ENCODE assay signal across 8 mouse cellular contexts in the genomic region with DNA sequence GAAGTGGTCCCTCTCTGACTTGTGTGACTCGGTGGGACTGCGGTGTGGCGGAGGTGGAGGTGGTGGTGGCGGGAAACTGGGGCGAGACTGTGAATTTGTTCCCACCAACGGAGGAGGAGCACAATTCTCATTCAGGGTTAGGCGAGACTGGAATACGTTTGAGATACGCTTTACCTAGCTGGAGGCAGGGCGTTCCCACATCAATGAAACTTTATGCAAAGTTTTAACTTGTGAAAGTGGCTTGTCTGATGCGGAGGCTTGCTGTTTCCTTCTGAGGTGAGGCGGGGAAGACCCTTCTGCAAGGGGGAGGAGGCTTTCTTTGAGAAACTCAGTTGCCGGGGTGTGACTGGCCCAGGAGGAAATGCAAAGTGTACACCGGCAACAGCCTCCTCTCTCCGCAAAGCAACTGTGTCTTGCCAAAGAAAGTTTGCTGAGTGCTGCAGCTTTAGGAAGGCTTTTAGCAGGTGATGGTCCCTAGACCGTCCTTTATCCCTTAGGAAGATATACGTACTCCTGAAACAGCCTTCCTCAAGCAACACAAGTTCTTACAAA. TPM values are rescaled to one million over a fixed set of nuclear protein-coding genes. Genes with fewer than 3 reads are reported as not detected.
A peak's percentile ranks its signal among the peaks of the same experiment; 100 is the strongest.
DNase-seq lines count a peak whose midpoint lies in the region; ATAC-seq and TF ChIP-seq lines count a peak whose summit lies in the region.

No protein-coding gene starts in this region.

- H3K4me3 ChIP-seq in kidney, postnatal 0 days (replicated peaks; ENCODE audit: low read depth, low read length), result peak overlapping the region; percentile 78
- peak overlapping the region; percentile 79 for H3K4me3 ChIP-seq in forebrain, embryonic 13.5 days
- peak overlapping the region; percentile 77 for H3K4me3 ChIP-seq in limb, embryonic 12.5 days (replicated peaks)

- no peaks in the 10 kb centered on the region for H3K27me3 ChIP-seq in kidney, postnatal 0 days (ENCODE audit: insufficient read depth, low read length)
- no peaks in the 10 kb centered on the region for H3K27me3 ChIP-seq in Patski
- no peaks in the 10 kb centered on the region for H3K27me3 ChIP-seq in forebrain, embryonic 13.5 days
- H3K27me3 ChIP-seq in limb, embryonic 12.5 days, result no peaks in the 10 kb centered on the region

- in situ Hi-C loops in Patski (cut with MboI; ENCODE audit: low pct_unique_long_range_greater_than_20kb), result loop anchor here (10.0 kb wide), 1 partner anchor 114 kb away; the partner anchor contains the start of gene Nr4a2

- POLR2A ChIA-PET in Patski (lab: Charles Lee), result interaction anchor here (1.6 kb wide), 1 partner anchor 122 kb away, joined by 4 read pairs; no protein-coding TSS in a partner anchor

- peak; percentile 39 for DNase-seq in kidney, postnatal 0 days (ENCODE audit: low spot score)
- no peak for DNase-seq in kidney, adult 18-20 months
- DNase-seq in Patski (ENCODE audit: low read depth, low spot score), result no peak
- peak; percentile 12 to 19 for DNase-seq in monocyte, adult 2 months (ENCODE audit: low read depth in 1 of 2, low spot score in 2 of 2)
- DNase-seq in cerebellum, postnatal 10 days, result no peak
- no peak for DNase-seq in testis, postnatal 10 days (ENCODE audit: low spot score)

- no peaks in the 10 kb centered on the region for H3K36me3 ChIP-seq in kidney, postnatal 0 days (ENCODE audit: insufficient read depth, low read length)
- H3K36me3 ChIP-seq in forebrain, embryonic 13.5 days (ENCODE audit: poor library complexity, severe bottlenecking), result no peaks in the 10 kb centered on the region
- H3K36me3 ChIP-seq in limb, embryonic 12.5 days, result no peaks in the 10 kb centered on the region

- H3K4me2 ChIP-seq in kidney, postnatal 0 days (ENCODE audit: low read length), result peak overlapping the region; percentile 97
- peak overlapping the region; percentile 92 for H3K4me2 ChIP-seq in forebrain, embryonic 13.5 days
- peak overlapping the region; percentile 86 for H3K4me2 ChIP-seq in limb, embryonic 12.5 days

- TF ChIP-seq CTCF in kidney, postnatal 0 days (IDR thresholded peaks at IDR 0.05; ENCODE audit: low read depth), result no peak
- no peak for TF ChIP-seq CTCF in Patski (IDR thresholded peaks at IDR 0.05)

- H3K9me3 ChIP-seq in kidney, postnatal 0 days (replicated peaks; ENCODE audit: low read length), result no peaks in the 10 kb centered on the region
- no peaks in the 10 kb centered on the region for H3K9me3 ChIP-seq in forebrain, embryonic 13.5 days (replicated peaks)
- no peaks in the 10 kb centered on the region for H3K9me3 ChIP-seq in limb, embryonic 12.5 days

- CTCF ChIA-PET in Patski (lab: Charles Lee), result interaction anchor here (2.3 kb wide), 1 partner anchor 122 kb away, joined by 9 read pairs; no protein-coding TSS in a partner anchor

- WGBS in kidney, postnatal 0 days, result 4% methylated on average over 17 of the region's 17 CpGs
- 2% methylated on average over 17 of the region's 17 CpGs for WGBS in forebrain, embryonic 13.5 days
- 3% methylated on average over 17 of the region's 17 CpGs for WGBS in limb, embryonic 12.5 days

- peaks cover 7% of the 10 kb centered on the region; the same call in 1 of the 2 replicates for H3K4me1 ChIP-seq in kidney, postnatal 0 days (replicated peaks; ENCODE audit: insufficient read depth, low read length)
- peaks cover 17% of the 10 kb centered on the region for H3K4me1 ChIP-seq in forebrain, embryonic 13.5 days
- H3K4me1 ChIP-seq in limb, embryonic 12.5 days (replicated peaks), result peaks cover 7% of the 10 kb centered on the region

- H3K9ac ChIP-seq in kidney, postnatal 0 days (ENCODE audit: low read depth, low read length), result peak overlapping the region; percentile 91
- peak overlapping the region; percentile 81 for H3K9ac ChIP-seq in forebrain, embryonic 13.5 days
- H3K9ac ChIP-seq in limb, embryonic 12.5 days (replicated peaks), result peak overlapping the region; percentile 84

- peak overlapping the region; percentile 89 for H3K27ac ChIP-seq in kidney, postnatal 0 days
- H3K27ac ChIP-seq in forebrain, embryonic 13.5 days, result no peak overlapping the region
- H3K27ac ChIP-seq in limb, embryonic 12.5 days, result peak overlapping the region; percentile 79; the same call in 1 of the 2 replicates

- peak; percentile 10; the same call in 1 of the 2 replicates for ATAC-seq in kidney, postnatal 0 days (replicated peaks; ENCODE audit: low FRiP score, low read depth)
- peak; percentile 50 for ATAC-seq in Patski
- peak; percentile 1 for ATAC-seq in forebrain, embryonic 13.5 days
- 0 out of 2 replicates have a peak, but pooled peaks have one; percentile 9 for ATAC-seq in limb, embryonic 12.5 days (ENCODE audit: insufficient number of reproducible peaks, insufficient read depth, low FRiP score, low TSS enrichment, low read depth)

RNA-seq across cellular contexts. Expression of gene Gpd2, which starts 1.3 kb away (rescaled TPM):
- polyA plus RNA-seq in kidney, postnatal 0 days (2015; fragmentation: Nextera tagmentation; extraction: Ambion mirVana), result 11.9 and 15.4 TPM in 2 replicates
- 18.8 TPM for polyA plus RNA-seq in Patski (2021)
- 20.3 and 22.1 TPM in 2 replicates for polyA plus RNA-seq in forebrain, embryonic 13.5 days (2015; fragmentation: Nextera tagmentation; extraction: Ambion mirVana)
- 15.8 and 17.0 TPM in 2 replicates for polyA plus RNA-seq in limb, embryonic 12.5 days (2016; fragmentation: Nextera tagmentation; extraction: Ambion mirVana)

Comparison
In these comparisons a context has a peak if more than half of its experiments do, and no peak if none do; other contexts are left out.
1. DNase-seq: peak in kidney, postnatal 0 days (single experiment) and monocyte, adult 2 months (2 of 2); none in kidney, adult 18-20 months (single experiment), Patski (single experiment), cerebellum, postnatal 10 days (0 of 2) and testis, postnatal 10 days (single experiment).
2. Peak in every context shown above with its lines, with median percentiles within 50 percentile points of each other: ATAC-seq, H3K4me2 ChIP-seq, H3K4me3 ChIP-seq and H3K9ac ChIP-seq.